Mouse (Mus musculus): ENCODE results near the gene Arhgap32.

- TF ChIP-seq CTCF (IDR thresholded peaks at IDR 0.05; ENCODE audit: low read depth) (no peak), EP300 (IDR thresholded peaks at IDR 0.05; ENCODE audit: low read depth) (no peak)
These were observed 3.6 kb downstream of the Arhgap32 start for GRCm38 (mm10) chr9:32119586-32119985.
